Mouse (Mus musculus) bone marrow, adult 2 months (tissue): Measurements from ENCODE around the gene B4galnt3. TPM values are rescaled to one million over a fixed set of nuclear protein-coding genes. Genes with fewer than 3 reads are reported as not detected.

Experiments used
- H3K27ac ChIP-seq: fragments of 200-500 bp; 2 replicates; pipeline ENCODE4 v1.5.1; 2012; ENCODE audit warnings: low read depth, mild to moderate bottlenecking, control low read depth, inconsistent platforms, low read length; ENCODE audit not compliant: control insufficient read depth, poor library complexity, insufficient read depth
- H3K4me1 ChIP-seq: fragments of 200-500 bp; 2 replicates; pipeline ENCODE4 v1.6.1; 2011; ENCODE audit warnings: low read length; ENCODE audit not compliant: control insufficient read depth, insufficient read depth
- H3K4me3 ChIP-seq: fragments of 200-500 bp; replicated peaks from 2 replicates; pipeline ENCODE3; 2011; ENCODE audit warnings: mild to moderate bottlenecking, low read depth, low read length, control low read depth; ENCODE audit not compliant: control insufficient read depth
- CTCF ChIP-seq: fragments of 200-500 bp; IDR thresholded peaks from 2 replicates; pipeline ENCODE4 v1.5.1; 2011; ENCODE audit warnings: low read length, control low read depth; ENCODE audit not compliant: control insufficient read depth, insufficient read depth
- POLR2A ChIP-seq: fragments of 200-500 bp; IDR thresholded peaks from 2 replicates; pipeline ENCODE4 v1.6.1; 2011; ENCODE audit warnings: low read depth, mild to moderate bottlenecking, control low read depth, low read length, borderline replicate concordance; ENCODE audit not compliant: control insufficient read depth
- WGBS: fragments of 180-500 bp; shearing (Covaris S2); methylation state at CpG from one replicate; pipeline ENCODE4 v1.1.7; 2018; 5-methylcytosine and 5-hydroxymethylcytosine counted together
- polyA plus RNA-seq: library from polyadenylated mRNA; stranded (reverse); fragments of >200 nt; gene quantifications from 2 replicates; pipeline ENCODE4 v1.2.4, GENCODE M21; 2011; ENCODE audit warnings: low replicate concordance; ENCODE audit not compliant: missing spikeins, insufficient read depth, insufficient read length

The B4galnt3 gene
- polyA plus RNA-seq, 1 experiment: 1.0 TPM

DNA sequence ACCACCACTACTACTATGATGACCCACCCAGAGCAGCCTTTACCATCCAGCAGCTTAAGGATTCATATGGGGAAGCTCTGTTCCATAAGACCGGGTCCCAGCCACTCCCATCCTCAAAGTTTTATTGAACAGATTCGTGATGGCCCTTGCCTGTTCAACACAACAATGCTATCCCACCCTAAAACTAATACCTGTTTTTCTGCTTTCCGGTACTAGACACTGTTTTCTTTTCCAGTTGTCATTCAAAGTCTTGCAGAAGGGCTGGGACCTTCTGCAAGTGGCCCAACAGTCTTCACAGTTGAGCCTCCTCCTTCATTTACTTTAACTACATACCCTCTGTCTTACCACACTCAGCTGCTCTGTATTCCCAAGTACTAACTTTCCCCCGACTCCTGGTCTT lies 4.9 kb downstream of the B4galnt3 start:
- no peak overlapping the region for H3K27ac ChIP-seq
- no peak overlapping the region for H3K4me3 ChIP-seq
- no peaks in the 10 kb centered on the region for H3K4me1 ChIP-seq
- WGBS: 76% methylated on average over 4 of the region's 4 CpGs
- no peak for TF ChIP-seq CTCF
- TF ChIP-seq POLR2A: no peak

- whole genome bisulfite sequencing: 44% methylated on average over 7 of the region's 7 CpGs
- TF ChIP-seq CTCF: no peak
- Histone ChIP-seq H3K4me3 (no peak overlapping the region), H3K27ac (no peak overlapping the region), H3K4me1 (no peaks in the 10 kb centered on the region)
These were observed 5.8 kb downstream of the B4galnt3 start for GRCm38 (mm10) chr6:120288541-120288940.

- no peak overlapping the region for H3K27ac ChIP-seq
- WGBS: 85% methylated on average over 9 of the region's 9 CpGs
- H3K4me1 ChIP-seq: no peaks in the 10 kb centered on the region
- TF ChIP-seq CTCF (no peak), POLR2A (no peak)
- no peak overlapping the region for H3K4me3 ChIP-seq
These were observed 7.1 kb downstream of the B4galnt3 start for GRCm38 (mm10) chr6:120287279-120287678.

- TF ChIP-seq POLR2A (no peak), CTCF (no peak)
- 64% methylated on average over 7 of the region's 7 CpGs for WGBS
- Histone ChIP-seq H3K27ac (no peak overlapping the region), H3K4me3 (no peak overlapping the region), H3K4me1 (no peaks in the 10 kb centered on the region)
These were observed 17.4 kb downstream of the B4galnt3 start for GRCm38 (mm10) chr6:120276874-120277449.

DNA sequence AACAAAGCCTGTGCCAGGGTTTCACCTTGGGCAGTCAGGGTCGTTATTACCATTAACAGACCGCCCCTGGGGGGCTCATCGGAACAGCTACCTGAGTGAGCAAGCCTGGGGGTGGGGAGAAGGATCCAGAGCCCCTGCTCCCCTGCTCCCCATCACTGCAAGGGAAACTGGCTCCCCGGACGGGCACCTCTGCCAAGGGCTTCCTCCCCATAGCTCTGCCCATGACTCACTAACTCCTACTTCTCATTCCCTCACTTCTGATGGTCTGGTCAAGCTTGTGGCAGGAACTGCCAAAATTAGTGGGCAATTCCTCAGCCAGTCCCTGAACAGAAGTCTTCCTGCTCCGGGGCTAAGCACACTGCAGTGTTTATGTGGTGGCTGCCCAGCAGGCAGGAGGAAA lies 19.1 kb downstream of the B4galnt3 start:
- TF ChIP-seq POLR2A (no peak), CTCF (no peak)
- no peaks in the 10 kb centered on the region for H3K4me1 ChIP-seq
- WGBS: 39% methylated on average over 6 of the region's 6 CpGs

DNA sequence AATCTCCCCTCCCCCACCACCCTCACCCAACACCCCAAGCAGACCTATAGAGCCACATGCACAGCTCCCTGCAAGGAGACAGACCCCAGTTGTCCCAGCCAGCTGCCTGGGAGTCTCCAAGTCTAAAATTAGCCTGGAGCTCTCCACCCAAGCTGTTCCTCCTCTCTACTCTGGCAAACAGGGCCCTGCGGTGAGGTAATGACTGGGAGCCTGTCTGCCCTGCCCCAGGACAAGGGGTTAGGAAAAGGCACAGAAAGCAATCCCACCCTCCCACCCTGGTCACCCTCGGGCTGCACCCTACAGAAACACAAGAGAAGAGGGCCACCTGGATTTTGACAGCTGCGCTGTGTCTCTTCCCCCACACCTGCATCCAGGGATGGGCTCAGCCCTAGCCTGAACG lies 19.5 kb downstream of the B4galnt3 start:
- Histone ChIP-seq H3K4me1 (no peaks in the 10 kb centered on the region), H3K27ac (no peak overlapping the region), H3K4me3 (no peak overlapping the region)
- 72% methylated on average over 4 of the region's 4 CpGs for WGBS
- TF ChIP-seq CTCF: no peak
- no peak for TF ChIP-seq POLR2A

More for the DNA sequence above, 19.1 kb downstream of the B4galnt3 start:
- Histone ChIP-seq H3K27ac (no peak overlapping the region), H3K4me3 (no peak overlapping the region)

GRCm38 (mm10) chr6:120274181-120274580 lies 20.2 kb downstream of the B4galnt3 start:
- H3K4me1 ChIP-seq: no peaks in the 10 kb centered on the region
- TF ChIP-seq CTCF (no peak), POLR2A (no peak)
- WGBS: 78% methylated on average over 8 of the region's 8 CpGs
- no peak overlapping the region for H3K4me3 ChIP-seq
- H3K27ac ChIP-seq: no peak overlapping the region

DNA sequence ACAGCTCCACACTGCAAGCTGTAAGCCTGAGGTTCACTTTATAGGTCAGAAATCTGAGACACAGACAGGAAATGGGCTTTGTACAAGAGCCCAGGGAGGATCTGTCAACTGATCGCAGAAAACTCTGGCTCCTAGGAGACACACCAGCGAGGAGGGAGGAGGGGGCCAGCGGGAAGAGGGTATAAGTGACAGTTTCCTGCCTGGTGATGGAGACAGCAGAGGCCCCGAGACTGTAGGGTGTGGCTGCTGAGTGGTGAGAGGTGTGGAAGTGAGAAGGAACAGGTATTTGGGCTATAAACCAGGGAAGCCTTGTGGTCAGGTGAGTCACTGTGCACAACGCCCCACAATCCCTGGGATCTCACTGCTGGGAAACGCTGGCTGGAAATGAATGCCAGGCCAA lies 30.2 kb downstream of the B4galnt3 start:
- no peak for TF ChIP-seq POLR2A
- 15% methylated on average over 6 of the region's 6 CpGs for WGBS
- no peaks in the 10 kb centered on the region for H3K4me1 ChIP-seq
- no peak overlapping the region for H3K4me3 ChIP-seq
- no peak overlapping the region for H3K27ac ChIP-seq

DNA sequence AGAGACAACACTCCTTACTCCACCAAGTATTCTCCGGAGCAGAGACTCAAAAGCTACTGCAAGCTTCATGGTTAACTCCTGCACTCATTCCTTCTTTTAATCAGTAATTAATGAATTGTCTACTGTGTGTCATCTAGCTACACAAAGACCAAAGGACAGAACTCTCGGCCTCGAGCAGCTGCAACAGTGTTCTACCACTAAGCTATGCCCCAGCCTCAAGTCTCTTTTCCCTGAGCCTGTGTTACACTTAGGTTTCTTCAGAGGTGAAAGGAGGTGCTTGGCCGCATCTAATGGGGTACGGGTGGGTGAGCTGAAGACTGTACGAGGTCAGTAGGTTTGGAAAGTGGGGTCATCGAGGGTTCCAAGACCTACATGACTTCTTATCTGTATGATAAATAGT lies 30.8 kb downstream of the B4galnt3 start:
- WGBS: 79% methylated on average over 7 of the region's 7 CpGs
- TF ChIP-seq POLR2A: no peak
- TF ChIP-seq CTCF: no peak
- Histone ChIP-seq H3K27ac (no peak overlapping the region), H3K4me3 (no peak overlapping the region), H3K4me1 (no peaks in the 10 kb centered on the region)
